Mouse (Mus musculus): ENCODE data around the gene Gm45618. TPM values are rescaled to one million over a fixed set of nuclear protein-coding genes. Genes with fewer than 3 reads are reported as not detected.
"Not testable (repeated sequence)": the region's sequence is repeated elsewhere in the genome, so short reads cannot be mapped to it uniquely, and the experiment has no call there.

Gene Gm45618
- total and polyA plus RNA-seq, 2 experiments from 2014 or later = not detected

DNA sequence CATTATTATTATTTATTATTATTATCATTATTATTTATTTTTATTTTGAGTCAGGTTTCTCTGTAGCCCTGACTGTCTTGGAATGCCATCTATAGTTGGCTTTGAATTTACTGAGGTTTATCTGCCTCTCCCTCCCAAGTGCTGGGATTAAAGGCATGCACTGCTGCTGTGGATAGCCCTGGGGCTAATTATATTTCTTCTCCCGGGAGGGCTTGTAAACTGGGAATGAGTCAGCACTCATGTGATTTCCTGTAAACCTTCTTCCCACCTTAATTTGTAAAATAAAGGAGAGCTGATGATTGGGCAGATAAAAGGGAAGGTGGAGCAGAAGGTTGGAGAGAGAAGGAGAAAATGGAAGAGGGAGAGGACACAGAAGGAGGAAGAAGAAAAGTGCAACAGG, 20.2 kb upstream of the Gm45618 start:
- Histone ChIP-seq H3K4me2 (ENCODE audit: low read depth, low read length) (no peak overlapping the region), H3K4me1 (ENCODE audit: control insufficient read depth, insufficient read depth) (peaks cover 7% of the 10 kb centered on the region; the same call in 1 of the 2 replicates), H3K36me3 (replicated peaks; ENCODE audit: control insufficient read depth, insufficient read depth, low read length) (no peaks in the 10 kb centered on the region), H3K9ac (replicated peaks; ENCODE audit: low read depth, low read length) (no peak overlapping the region), H3K27ac (ENCODE audit: low read depth) (no peak overlapping the region), H3K4me3 (ENCODE audit: low read depth, low read length) (no peak overlapping the region), H3K27me3 (ENCODE audit: control insufficient read depth, insufficient read depth, low read length) (no peaks in the 10 kb centered on the region; the same call in 1 of the 2 replicates), H3K9me3 (replicated peaks; ENCODE audit: control insufficient read depth, low read length) (no peaks in the 10 kb centered on the region)
- ATAC-seq (ENCODE audit: insufficient read depth, low read depth) = no peak
- TF ChIP-seq EP300 (IDR thresholded peaks at IDR 0.05; ENCODE audit: low read depth) = no peak
- TF ChIP-seq CTCF (IDR thresholded peaks at IDR 0.05; ENCODE audit: low read depth) = no peak
- WGBS = 9% methylated on average over 1 of the region's 1 CpGs
- DNase-seq (ENCODE audit: low spot score) = no peak

DNA sequence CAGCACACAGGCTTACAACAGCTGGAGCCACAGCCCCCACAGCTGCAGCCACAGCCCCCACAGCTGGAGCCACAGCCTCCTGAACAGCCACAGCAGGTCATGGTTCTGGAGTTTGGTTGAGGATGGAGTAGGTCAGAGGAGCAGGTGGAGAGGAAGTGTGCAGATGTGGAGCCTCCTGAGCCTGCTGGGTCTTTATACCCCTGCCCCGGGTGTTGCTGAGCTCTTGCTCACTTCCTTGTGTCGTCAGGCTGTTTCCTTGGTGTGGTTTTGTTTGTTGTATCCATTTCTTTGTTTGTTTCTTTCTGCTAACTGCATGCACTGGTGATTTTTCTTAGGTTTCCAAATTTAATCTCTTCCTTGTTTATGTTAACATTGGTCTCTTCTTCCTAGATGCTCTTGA, 15.4 kb upstream of the Gm45618 start, which contains the start of gene Gm39115:
TSS of gene Gm39115 (minus strand) at position 101 of the 400 bp plus-strand sequence.
- H3K27me3 ChIP-seq (ENCODE audit: control insufficient read depth, insufficient read depth, low read length); H3K36me3 ChIP-seq (replicated peaks; ENCODE audit: control insufficient read depth, insufficient read depth, low read length); H3K9me3 ChIP-seq (replicated peaks; ENCODE audit: control insufficient read depth, low read length); H3K9ac ChIP-seq (replicated peaks; ENCODE audit: low read depth, low read length); ATAC-seq (ENCODE audit: insufficient read depth, low read depth); DNase-seq (ENCODE audit: low spot score); H3K4me2 ChIP-seq (ENCODE audit: low read depth, low read length); H3K27ac ChIP-seq (ENCODE audit: low read depth); H3K4me3 ChIP-seq (ENCODE audit: low read depth, low read length); H3K4me1 ChIP-seq (ENCODE audit: control insufficient read depth, insufficient read depth): not testable (repeated sequence)
- 57% methylated on average over 2 of the region's 2 CpGs for WGBS

DNA sequence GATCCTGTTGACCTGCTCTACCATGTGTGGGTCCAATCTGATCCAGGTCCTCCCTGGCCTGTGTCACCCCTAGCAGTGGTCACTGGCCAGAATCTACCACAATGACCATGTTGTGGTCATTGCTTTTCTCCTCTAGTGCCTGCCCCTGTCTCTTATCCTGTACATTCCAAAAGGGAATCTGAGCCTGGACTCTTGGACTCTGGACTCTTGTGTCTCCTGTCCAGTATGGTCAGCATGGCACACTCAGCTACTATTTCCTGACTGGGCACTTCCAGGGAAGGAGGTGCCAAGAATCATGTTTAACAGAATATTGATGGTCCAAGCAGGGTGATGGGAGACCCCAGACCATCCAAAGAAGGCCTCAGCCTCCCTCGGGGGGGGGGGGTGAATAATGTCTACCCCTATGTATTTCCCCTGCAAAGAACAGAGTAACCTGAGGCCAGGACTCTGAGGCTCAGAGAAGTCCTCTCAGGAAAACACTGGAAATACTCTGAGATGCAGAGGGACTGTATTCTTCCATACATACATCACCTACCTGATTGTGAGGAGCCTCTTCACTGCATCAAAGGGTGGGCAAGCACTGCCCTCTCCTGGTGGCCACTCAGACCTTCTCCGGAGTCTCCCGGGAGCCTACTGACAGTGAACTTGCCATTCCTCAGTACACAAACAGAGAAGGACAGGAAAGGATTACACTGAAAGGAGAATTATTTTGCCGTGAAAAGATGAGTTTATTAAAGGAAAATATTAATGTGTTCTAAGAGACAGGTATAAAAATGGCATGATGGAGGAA, 13.9 kb upstream of the Gm45618 start:
- TF ChIP-seq CTCF (IDR thresholded peaks at IDR 0.05; ENCODE audit: low read depth) (peak; percentile 54), EP300 (IDR thresholded peaks at IDR 0.05; ENCODE audit: low read depth) (no peak)
- WGBS = 41% methylated on average over 4 of the region's 4 CpGs
- Histone ChIP-seq H3K4me3 (ENCODE audit: low read depth, low read length) (no peak overlapping the region), H3K9ac (replicated peaks; ENCODE audit: low read depth, low read length) (no peak overlapping the region), H3K4me1 (ENCODE audit: control insufficient read depth, insufficient read depth) (no peaks in the 10 kb centered on the region), H3K27ac (ENCODE audit: low read depth) (no peak overlapping the region), H3K9me3 (replicated peaks; ENCODE audit: control insufficient read depth, low read length) (no peaks in the 10 kb centered on the region), H3K27me3 (ENCODE audit: control insufficient read depth, insufficient read depth, low read length) (no peaks in the 10 kb centered on the region), H3K4me2 (ENCODE audit: low read depth, low read length) (no peak overlapping the region), H3K36me3 (replicated peaks; ENCODE audit: control insufficient read depth, insufficient read depth, low read length) (no peaks in the 10 kb centered on the region)
- ATAC-seq (ENCODE audit: insufficient read depth, low read depth) (no peak), DNase-seq (ENCODE audit: low spot score) (no peak)

DNA sequence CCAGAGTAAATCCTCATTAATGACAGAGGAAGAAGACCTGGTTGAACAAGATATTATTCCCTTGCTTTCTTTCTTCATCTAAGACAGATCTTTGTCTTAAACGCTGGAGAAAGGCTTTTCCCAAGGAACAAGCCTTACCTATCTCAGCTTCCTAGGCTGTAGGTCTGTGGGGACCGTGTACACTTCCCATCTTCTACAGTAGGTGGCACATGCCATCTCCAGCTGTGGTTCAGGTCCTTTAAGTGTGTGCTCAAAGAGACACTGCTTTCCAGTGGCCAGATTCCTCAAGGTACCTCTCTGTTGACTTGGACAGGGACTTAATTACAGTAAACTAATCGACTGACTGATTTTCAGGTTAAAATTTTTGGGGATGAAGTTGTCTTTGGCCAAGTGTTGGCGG, 8.3 kb upstream of the Gm45618 start:
- Histone ChIP-seq H3K9ac (replicated peaks; ENCODE audit: low read depth, low read length) (no peak overlapping the region), H3K4me3 (ENCODE audit: low read depth, low read length) (no peak overlapping the region), H3K4me1 (ENCODE audit: control insufficient read depth, insufficient read depth) (no peaks in the 10 kb centered on the region), H3K27ac (ENCODE audit: low read depth) (no peak overlapping the region), H3K4me2 (ENCODE audit: low read depth, low read length) (no peak overlapping the region), H3K36me3 (replicated peaks; ENCODE audit: control insufficient read depth, insufficient read depth, low read length) (no peaks in the 10 kb centered on the region), H3K9me3 (replicated peaks; ENCODE audit: control insufficient read depth, low read length) (no peaks in the 10 kb centered on the region), H3K27me3 (ENCODE audit: control insufficient read depth, insufficient read depth, low read length) (no peaks in the 10 kb centered on the region)
- no peak for DNase-seq (ENCODE audit: low spot score)
- WGBS = 46% methylated on average over 4 of the region's 4 CpGs
- no peak for TF ChIP-seq EP300 (IDR thresholded peaks at IDR 0.05; ENCODE audit: low read depth)
- TF ChIP-seq CTCF (IDR thresholded peaks at IDR 0.05; ENCODE audit: low read depth) = no peak; the same call in 1 of the 2 replicates
- ATAC-seq (ENCODE audit: insufficient read depth, low read depth) = no peak

DNA sequence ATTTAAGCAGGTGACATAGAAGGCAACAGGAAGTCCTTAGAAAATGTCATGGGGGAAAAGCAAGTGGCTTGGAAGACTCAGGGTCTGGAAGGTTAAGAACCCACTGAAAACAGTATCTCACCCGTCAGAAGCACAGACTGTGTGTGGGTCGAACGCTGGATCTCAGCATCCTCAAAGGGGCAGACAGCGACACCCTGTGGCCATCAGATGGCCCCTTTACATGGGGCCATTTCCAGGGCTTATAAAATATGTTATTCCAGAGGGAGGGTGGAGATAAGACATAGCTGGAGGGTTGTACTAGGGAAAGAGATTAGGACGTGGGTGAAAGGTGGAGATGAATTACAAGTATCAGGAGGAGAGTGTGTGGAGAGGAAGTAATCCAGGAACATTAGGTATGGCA, 897 bp downstream of the Gm45618 start:
- ATAC-seq (ENCODE audit: insufficient read depth, low read depth) = no peak
- Histone ChIP-seq H3K4me3 (ENCODE audit: low read depth, low read length) (no peak overlapping the region), H3K9ac (replicated peaks; ENCODE audit: low read depth, low read length) (no peak overlapping the region), H3K9me3 (replicated peaks; ENCODE audit: control insufficient read depth, low read length) (no peaks in the 10 kb centered on the region), H3K4me1 (ENCODE audit: control insufficient read depth, insufficient read depth) (no peaks in the 10 kb centered on the region), H3K36me3 (replicated peaks; ENCODE audit: control insufficient read depth, insufficient read depth, low read length) (no peaks in the 10 kb centered on the region), H3K27ac (ENCODE audit: low read depth) (no peak overlapping the region), H3K4me2 (ENCODE audit: low read depth, low read length) (no peak overlapping the region), H3K27me3 (ENCODE audit: control insufficient read depth, insufficient read depth, low read length) (no peaks in the 10 kb centered on the region)
- 12% methylated on average over 5 of the region's 5 CpGs for WGBS
- TF ChIP-seq EP300 (IDR thresholded peaks at IDR 0.05; ENCODE audit: low read depth) (no peak), CTCF (IDR thresholded peaks at IDR 0.05; ENCODE audit: low read depth) (peak; percentile 27; the same call in 1 of the 2 replicates)
- DNase-seq (ENCODE audit: low spot score) = no peak

DNA sequence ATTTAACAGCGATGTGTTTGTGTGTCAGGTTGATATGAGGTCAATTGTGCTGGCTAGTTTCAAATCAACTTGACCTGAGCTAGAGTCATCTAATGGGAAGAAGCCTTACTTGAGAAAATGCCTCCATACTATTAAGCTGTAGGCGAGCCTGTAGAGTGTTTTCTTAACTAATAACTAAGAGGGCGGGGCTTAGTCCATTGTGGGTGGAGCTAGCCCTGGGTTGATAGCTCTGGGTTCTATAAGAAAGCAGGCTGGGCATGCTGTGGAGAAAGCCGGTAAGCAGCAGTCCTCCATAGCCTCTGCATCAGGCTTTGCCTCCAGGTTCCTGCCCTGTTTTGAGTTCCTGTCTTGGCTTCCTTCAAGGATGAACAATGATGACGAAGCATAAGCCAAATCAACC, 15.8 kb downstream of the Gm45618 start:
- no peak overlapping the region for H3K4me2 ChIP-seq (ENCODE audit: low read depth, low read length)
- TF ChIP-seq CTCF (IDR thresholded peaks at IDR 0.05; ENCODE audit: low read depth) (no peak), EP300 (IDR thresholded peaks at IDR 0.05; ENCODE audit: low read depth) (no peak)
- H3K9ac ChIP-seq (replicated peaks; ENCODE audit: low read depth, low read length) = no peak overlapping the region
- ATAC-seq (ENCODE audit: insufficient read depth, low read depth) (no peak), DNase-seq (ENCODE audit: low spot score) (no peak)
- H3K27me3 ChIP-seq (ENCODE audit: control insufficient read depth, insufficient read depth, low read length) = no peaks in the 10 kb centered on the region
- H3K27ac ChIP-seq (ENCODE audit: low read depth) = no peak overlapping the region
- H3K4me1 ChIP-seq (ENCODE audit: control insufficient read depth, insufficient read depth) = no peaks in the 10 kb centered on the region
- 39% methylated on average over 5 of the region's 5 CpGs for WGBS
- H3K9me3 ChIP-seq (replicated peaks; ENCODE audit: control insufficient read depth, low read length) = no peaks in the 10 kb centered on the region
- H3K36me3 ChIP-seq (replicated peaks; ENCODE audit: control insufficient read depth, insufficient read depth, low read length) = no peaks in the 10 kb centered on the region
- H3K4me3 ChIP-seq (ENCODE audit: low read depth, low read length) = no peak overlapping the region

Data from heart, postnatal 0 days (tissue).